Mouse (Mus musculus) embryo, embryonic 10 days (tissue): ENCODE data around the gene Mrpl51.
A peak's percentile ranks its signal among the peaks of the same experiment; 100 is the strongest.
"Not testable (repeated sequence)": the region's sequence is repeated elsewhere in the genome, so short reads cannot be mapped to it uniquely, and the experiment has no call there.

Experiments
- DNase-seq: peaks from one replicate; pipeline ENCODE4 v3.0.0-alpha.2; 2015; ENCODE audit warnings: low spot score

The Mrpl51 gene

GRCm38 (mm10) chr6:125159773-125160557 lies 31.6 kb upstream of the Mrpl51 start:
- no peak for DNase-seq

GRCm38 (mm10) chr6:125160558-125160853 lies 31.1 kb upstream of the Mrpl51 start:
- DNase-seq: no peak

- DNase-seq: peak; percentile 78
These were observed 30.5 kb upstream of the Mrpl51 start for GRCm38 (mm10) chr6:125160854-125161760.

GRCm38 (mm10) chr6:125161971-125162370 lies 29.6 kb upstream of the Mrpl51 start:
- peak; percentile 69 for DNase-seq

- not testable (repeated sequence) for DNase-seq
These were observed 28.8 kb upstream of the Mrpl51 start for GRCm38 (mm10) chr6:125162615-125163305.

- no peak for DNase-seq
These were observed 27.6 kb upstream of the Mrpl51 start for GRCm38 (mm10) chr6:125163801-125164657.

- DNase-seq: peak; percentile 88
These were observed 26.8 kb upstream of the Mrpl51 start for GRCm38 (mm10) chr6:125164672-125165327.

GRCm38 (mm10) chr6:125165328-125165891 lies 26.2 kb upstream of the Mrpl51 start:
- peak; percentile 98 for DNase-seq

GRCm38 (mm10) chr6:125166051-125166751 lies 25.4 kb upstream of the Mrpl51 start, which contains the start of gene Gapdh:
Gene Gapdh (minus strand): TSS chr6:125166467.
- peak; percentile 91 for DNase-seq

- peak; percentile 67 for DNase-seq
These were observed 24.5 kb upstream of the Mrpl51 start for GRCm38 (mm10) chr6:125166861-125167650.

GRCm38 (mm10) chr6:125168086-125168485 lies 23.5 kb upstream of the Mrpl51 start:
- DNase-seq: no peak

- no peak for DNase-seq
These were observed 21.4 kb upstream of the Mrpl51 start for GRCm38 (mm10) chr6:125170194-125170593.

- no peak for DNase-seq
These were observed 19.1 kb upstream of the Mrpl51 start for GRCm38 (mm10) chr6:125172474-125172873.

- no peak for DNase-seq
These were observed 18.3 kb upstream of the Mrpl51 start for GRCm38 (mm10) chr6:125173256-125173655.

GRCm38 (mm10) chr6:125175469-125175868 lies 16.1 kb upstream of the Mrpl51 start:
- DNase-seq: no peak

GRCm38 (mm10) chr6:125179601-125180000 lies 12.0 kb upstream of the Mrpl51 start:
- DNase-seq: no peak

GRCm38 (mm10) chr6:125182133-125182532 lies 9.5 kb upstream of the Mrpl51 start:
- DNase-seq: no peak

- DNase-seq: no peak
These were observed 5.4 kb upstream of the Mrpl51 start for GRCm38 (mm10) chr6:125186203-125186602.

- DNase-seq: peak; percentile 42
These were observed 785 bp upstream of the Mrpl51 start for GRCm38 (mm10) chr6:125190816-125191215.
